19 mouse cellular contexts compared by ENCODE assay signal in the genomic region with DNA sequence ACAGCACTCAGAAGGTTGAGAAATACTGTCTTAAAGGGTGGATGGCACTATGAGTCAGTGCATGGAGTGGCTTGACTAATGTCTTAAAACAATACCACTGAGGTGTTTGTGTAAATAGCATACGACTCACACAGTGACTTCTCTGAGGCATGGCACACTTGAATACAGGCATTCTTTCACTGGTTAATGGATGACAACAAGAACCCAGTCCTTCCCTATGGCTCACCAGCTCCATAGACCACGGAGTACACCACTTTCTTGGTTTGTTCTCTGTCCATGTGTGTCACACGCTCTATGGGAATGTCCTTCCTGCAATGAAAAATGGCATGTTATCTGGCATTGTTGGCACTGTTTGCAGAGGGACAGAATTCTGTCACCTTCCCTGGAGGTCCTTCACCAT.
"Had no signal": no experiment of that assay in that cellular context is flagged by ENCODE, and none has a peak within 500 bp of the region (broad histone marks: within the 10 kb centered on the region; RNA-seq: fewer than 3 reads in every experiment).

No protein-coding gene starts in this region.

- H3K27ac ChIP-seq: kidney, embryonic 15.5 days; limb, embryonic 10.5 days; limb, embryonic 13.5 days; liver, embryonic 12.5 days; liver, embryonic 15.5 days; lung, embryonic 15.5 days; macrophage; midbrain, embryonic 12.5 days; midbrain, embryonic 15.5 days; neural tube, embryonic 12.5 days; neural tube, embryonic 15.5 days had no signal

- H3K9ac ChIP-seq: kidney, embryonic 15.5 days; limb, embryonic 13.5 days; liver, embryonic 12.5 days; liver, embryonic 15.5 days; lung, embryonic 15.5 days; midbrain, embryonic 12.5 days; midbrain, embryonic 15.5 days; neural tube, embryonic 12.5 days; neural tube, embryonic 15.5 days had no signal

- H3K4me3 ChIP-seq: kidney, embryonic 15.5 days; limb, embryonic 10.5 days; limb, embryonic 13.5 days; liver, embryonic 12.5 days; liver, embryonic 15.5 days; lung, embryonic 15.5 days; midbrain, embryonic 12.5 days; midbrain, embryonic 15.5 days; neural tube, embryonic 12.5 days; neural tube, embryonic 15.5 days had no signal

- DNase-seq: kidney, postnatal 10 days; kidney, postnatal 36 days; liver; lung, adult 18-20 months; lung, postnatal 10 days; thymus, adult 2 months; thymus, postnatal 14 days; thymus, postnatal 4 days had no signal

- H3K4me1 ChIP-seq: kidney, embryonic 15.5 days; limb, embryonic 10.5 days; limb, embryonic 13.5 days; liver, embryonic 12.5 days; liver, embryonic 15.5 days; lung, embryonic 15.5 days; midbrain, embryonic 15.5 days; neural tube, embryonic 12.5 days; neural tube, embryonic 15.5 days had no signal

- H3K36me3 ChIP-seq: kidney, embryonic 15.5 days; limb, embryonic 10.5 days; limb, embryonic 13.5 days; liver, embryonic 12.5 days; liver, embryonic 15.5 days; lung, embryonic 15.5 days; midbrain, embryonic 12.5 days; midbrain, embryonic 15.5 days; neural tube, embryonic 12.5 days; neural tube, embryonic 15.5 days had no signal

- ATAC-seq: liver, embryonic 12.5 days; midbrain, embryonic 15.5 days had no signal

- H3K27me3 ChIP-seq: kidney, embryonic 15.5 days; limb, embryonic 13.5 days; liver, embryonic 12.5 days; liver, embryonic 15.5 days; lung, embryonic 15.5 days; midbrain, embryonic 12.5 days; midbrain, embryonic 15.5 days; neural tube, embryonic 12.5 days; neural tube, embryonic 15.5 days had no signal
